Mouse (Mus musculus): ENCODE data around the gene Gatad2b. TPM values are rescaled to one million over a fixed set of nuclear protein-coding genes. Genes with fewer than 3 reads are reported as not detected.

The Gatad2b gene
- polyA plus RNA-seq (2017; shearing (Covaris generic)): 13.3 TPM

DNA sequence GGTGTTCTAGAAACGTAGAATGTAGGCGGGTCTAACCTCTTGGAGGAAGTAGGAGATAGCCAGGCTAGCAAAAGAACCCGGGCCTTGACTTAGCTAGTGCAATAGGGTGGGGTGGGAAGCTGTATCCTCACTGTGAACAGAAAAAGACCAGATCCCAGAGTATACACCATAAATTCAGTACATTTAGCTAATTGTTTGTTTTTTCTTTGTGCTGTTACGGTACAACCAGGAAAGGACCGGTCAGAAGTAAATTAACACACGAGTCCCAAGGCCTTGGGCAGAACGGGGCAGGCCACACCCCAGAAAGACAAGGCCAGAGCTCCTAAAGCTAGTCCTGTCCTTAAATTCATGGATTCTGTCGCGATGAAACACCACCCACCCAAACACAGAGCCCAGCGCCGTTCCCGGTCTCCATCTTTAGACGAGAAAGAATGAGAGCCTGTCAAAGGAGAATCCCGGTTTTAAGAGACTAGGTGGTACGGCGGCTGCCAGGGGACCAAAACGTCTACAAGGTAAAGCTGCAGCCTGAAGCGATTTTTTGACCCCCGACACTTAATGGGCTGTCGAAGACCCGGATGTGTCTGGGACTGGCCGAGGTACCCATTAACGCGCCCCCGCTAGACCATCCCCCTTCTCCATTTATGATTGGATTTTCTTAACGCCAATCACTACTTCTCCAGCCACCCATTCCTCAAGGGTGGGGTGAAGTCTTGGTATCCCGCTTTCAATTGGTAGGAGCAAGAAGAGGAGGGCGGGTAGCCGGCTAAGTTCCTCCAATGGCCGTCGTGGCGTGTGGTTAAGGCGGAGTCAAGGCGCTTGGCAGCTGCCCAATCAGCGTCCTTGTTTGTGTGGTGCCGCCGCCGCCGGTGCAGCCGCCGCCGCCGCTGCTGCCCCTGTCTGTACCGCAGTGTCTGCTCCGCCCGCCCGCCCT is at the start of gene Gatad2b:
TSS of gene Gatad2b (plus strand) at position 834 of the 931 bp plus-strand sequence.

DNA sequence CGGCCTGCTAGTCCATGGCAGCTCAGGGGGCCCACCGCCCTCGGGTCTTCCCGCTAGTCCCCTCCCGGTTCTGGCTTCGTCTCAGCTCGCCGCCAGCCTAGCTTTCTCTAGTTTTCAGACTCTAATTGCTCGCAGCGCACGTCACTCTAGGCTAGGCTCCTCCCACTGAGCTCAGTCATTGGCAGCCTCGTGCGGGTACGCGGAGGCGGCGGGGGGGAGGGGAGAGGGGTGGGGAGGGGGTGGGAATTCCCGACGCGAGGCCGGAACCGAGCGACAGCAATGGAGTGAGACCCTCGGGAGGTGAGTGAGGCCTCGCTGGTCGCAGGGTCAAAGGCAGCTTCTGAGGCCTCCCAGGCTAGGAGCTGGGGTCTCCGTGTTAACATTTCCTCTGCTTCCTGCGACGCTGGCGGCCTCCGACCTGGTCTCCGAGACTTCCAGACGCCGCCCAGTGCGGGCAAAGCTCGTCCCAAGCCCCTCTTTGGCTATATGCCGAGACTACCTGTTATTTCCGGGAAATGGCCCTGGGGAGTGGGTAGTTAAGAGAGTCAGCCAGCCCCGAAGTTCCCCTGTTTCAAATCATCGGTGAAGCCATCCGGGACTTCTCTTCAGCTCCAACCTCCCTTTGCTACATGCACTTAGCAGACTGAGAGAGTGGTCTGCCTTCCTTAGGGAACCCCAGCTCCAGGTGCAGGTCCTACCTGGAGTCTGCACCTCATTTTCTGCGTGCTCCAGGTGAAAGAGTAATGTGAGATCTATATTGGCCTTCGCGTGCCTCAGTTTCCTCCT is 44.8 kb upstream of the Gatad2b start, which contains the start of gene Slc39a1:
TSS of gene Slc39a1 (plus strand) at position 213 of the 786 bp plus-strand sequence.

DNA sequence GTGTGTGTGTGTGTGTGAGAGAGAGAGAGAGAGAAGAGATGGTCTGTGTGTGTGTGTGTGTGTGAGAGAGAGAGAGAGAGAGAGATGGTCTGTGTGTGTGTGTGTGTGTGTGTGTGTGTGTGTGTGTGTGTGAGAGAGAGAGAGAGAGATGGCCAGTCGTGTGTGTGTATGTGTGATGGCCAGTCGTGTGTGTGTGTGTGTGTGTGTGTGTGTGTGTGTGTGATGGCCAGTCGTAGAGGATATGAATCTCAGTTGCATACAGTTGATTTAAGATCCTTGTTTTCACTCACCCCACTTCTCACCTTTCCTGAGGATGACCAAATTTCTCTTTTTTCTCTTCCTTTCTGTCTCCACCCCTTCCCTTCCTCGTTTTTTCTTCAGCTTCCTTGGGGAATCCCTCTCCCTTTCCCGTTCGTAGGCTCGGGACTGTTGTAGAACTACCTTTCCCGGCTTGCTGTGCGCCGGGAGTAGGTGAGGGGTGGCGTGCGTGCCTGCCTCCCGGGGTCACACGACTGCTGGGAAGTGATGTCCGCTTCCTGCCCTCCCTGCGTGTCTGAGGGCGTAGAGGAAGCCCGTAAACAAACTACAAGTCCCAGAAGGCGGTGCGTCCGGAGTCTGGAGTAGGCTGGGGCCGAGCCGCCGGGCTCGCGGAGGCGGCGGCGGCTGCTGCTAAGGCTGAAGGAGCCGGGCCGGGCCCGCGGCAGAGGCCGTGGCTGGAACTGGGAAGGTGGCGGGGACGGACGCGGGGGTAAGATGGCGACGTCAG is 39.1 kb upstream of the Gatad2b start, which contains the start of gene Crtc2:
TSS of gene Crtc2 (plus strand) at position 511 of the 766 bp plus-strand sequence.

DNA sequence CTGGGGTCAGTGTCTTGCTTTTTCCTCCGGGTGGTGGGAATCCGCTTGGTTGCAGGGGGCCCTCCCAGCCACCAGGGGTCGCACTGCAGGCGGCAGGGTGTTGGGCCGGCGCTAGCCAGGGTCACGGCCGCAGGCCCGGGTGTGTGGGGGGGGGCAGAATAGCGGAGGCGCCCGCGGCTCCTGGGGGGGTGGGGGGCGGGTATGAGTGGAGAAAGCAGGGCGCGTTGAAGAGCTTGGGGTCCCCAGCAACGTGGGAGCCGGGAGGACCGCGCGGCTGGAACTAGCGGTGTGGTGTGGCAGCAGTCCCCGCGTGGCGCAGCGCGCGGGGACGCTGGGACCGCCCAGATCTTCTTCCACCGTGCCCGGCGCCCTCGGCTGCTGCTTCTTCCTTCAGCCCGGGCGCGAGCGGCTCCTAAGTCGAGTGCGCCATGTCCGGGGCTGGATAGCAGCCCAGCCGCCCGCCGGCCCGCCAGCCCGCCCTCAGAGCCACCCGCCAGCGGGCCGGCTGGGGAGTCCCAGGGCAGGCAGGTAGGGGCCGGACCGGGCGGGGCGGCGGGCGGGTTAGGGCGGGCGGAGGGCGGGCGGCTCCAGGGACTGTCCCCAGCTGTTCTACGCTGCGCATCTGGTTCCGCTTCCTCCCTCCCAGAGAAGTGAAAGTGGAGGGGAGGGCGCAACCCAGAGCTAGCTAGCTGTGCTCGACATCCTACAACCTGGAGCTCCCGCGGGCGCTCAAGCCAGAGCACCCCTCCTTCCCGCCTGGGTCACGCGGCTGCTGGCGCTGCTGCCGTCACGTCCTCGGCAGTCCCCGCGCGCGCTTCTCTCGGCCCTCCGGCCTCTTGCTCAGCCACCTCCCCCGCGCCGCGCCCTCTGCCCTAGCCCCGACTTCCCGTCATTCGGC is 27.7 kb upstream of the Gatad2b start, which contains the start of gene Dennd4b:
TSS of gene Dennd4b (plus strand) at position 152 of the 898 bp plus-strand sequence.

GRCm38 (mm10) chr3:90389511-90390490 is 96.8 kb downstream of the Gatad2b start, which contains the start of gene Slc27a3:
Gene Slc27a3, minus strand, starts transcription at chr3:90389938.

Other genes with a start within 250 kb of the Gatad2b start
- gene 4933434E20Rik, start 241.5 kb upstream of the Gatad2b start, polyA plus RNA-seq (2017; shearing (Covaris generic)): 166 TPM
- gene Ubap2l, start 240.6 kb upstream of the Gatad2b start, polyA plus RNA-seq (2017; shearing (Covaris generic)): 273 TPM
- gene Tpm3, start 220.5 kb upstream of the Gatad2b start, polyA plus RNA-seq (2017; shearing (Covaris generic)): 1,000 TPM
- gene Nup210l, start 189.0 kb upstream of the Gatad2b start, polyA plus RNA-seq (2017; shearing (Covaris generic)): 0.63 TPM
- gene Rps27, start 79.5 kb upstream of the Gatad2b start, polyA plus RNA-seq (2017; shearing (Covaris generic)): 2,655 TPM
- gene Rab13, start 79.5 kb upstream of the Gatad2b start, polyA plus RNA-seq (2017; shearing (Covaris generic)): not detected
- 194 TPM for gene Jtb, start 61.6 kb upstream of the Gatad2b start, polyA plus RNA-seq (2017; shearing (Covaris generic))
- not detected for gene Creb3l4, start 49.7 kb upstream of the Gatad2b start, polyA plus RNA-seq (2017; shearing (Covaris generic))
- gene Slc39a1, start 45.0 kb upstream of the Gatad2b start, polyA plus RNA-seq (2017; shearing (Covaris generic)): 3.4 TPM
- gene Crtc2, start 39.0 kb upstream of the Gatad2b start, polyA plus RNA-seq (2017; shearing (Covaris generic)): 114 TPM
- gene Dennd4b, start 28.0 kb upstream of the Gatad2b start, polyA plus RNA-seq (2017; shearing (Covaris generic)): 65.5 TPM
- 0.24 TPM for gene Slc27a3, start 96.8 kb downstream of the Gatad2b start, polyA plus RNA-seq (2017; shearing (Covaris generic))
- gene Ints3, start 140.4 kb downstream of the Gatad2b start, polyA plus RNA-seq (2017; shearing (Covaris generic)): 43.9 TPM
- not detected for gene Npr1, start 172.7 kb downstream of the Gatad2b start, polyA plus RNA-seq (2017; shearing (Covaris generic))
- 116 TPM for gene Ilf2, start 182.9 kb downstream of the Gatad2b start, polyA plus RNA-seq (2017; shearing (Covaris generic))
- 132 TPM for gene Snapin, start 197.9 kb downstream of the Gatad2b start, polyA plus RNA-seq (2017; shearing (Covaris generic))
- 218 TPM for gene Chtop, start 216.3 kb downstream of the Gatad2b start, polyA plus RNA-seq (2017; shearing (Covaris generic))
- 4.7 TPM for gene S100a1, start 221.2 kb downstream of the Gatad2b start, polyA plus RNA-seq (2017; shearing (Covaris generic))
- gene S100a13, start 221.3 kb downstream of the Gatad2b start, polyA plus RNA-seq (2017; shearing (Covaris generic)): 157 TPM
- gene S100a14, start 233.7 kb downstream of the Gatad2b start, polyA plus RNA-seq (2017; shearing (Covaris generic)): not detected
- 0.43 TPM for gene S100a16, start 244.1 kb downstream of the Gatad2b start, polyA plus RNA-seq (2017; shearing (Covaris generic))

All from inflammation-experienced regulatory T-cells, adult 16 weeks (primary cell).